Mouse (Mus musculus) heart, postnatal 4 days (tissue): ENCODE results near the gene Snapc4. TPM values are rescaled to one million over a fixed set of nuclear protein-coding genes. Genes with fewer than 3 reads are reported as not detected.

Experiments used
- DNase-seq: peaks from one replicate; pipeline ENCODE4 v3.0.0; 2021
- total RNA-seq, 2 experiments: library from RNA; stranded (reverse); gene quantifications; 2 replicates each; pipeline ENCODE4 v1.2.3; 2021

Snapc4 gene
- total RNA-seq, 2 experiments from 2014 or later: 20.8 to 21.0 TPM

GRCm38 (mm10) chr2:26313394-26313793 lies 67.1 kb downstream of the Snapc4 start:
- no peak for DNase-seq

- no peak for DNase-seq
These were observed 67.6 kb downstream of the Snapc4 start for GRCm38 (mm10) chr2:26312812-26313211.

Other genes starting within 250 kb of the Snapc4 start
- gene Lhx3, start 172.4 kb downstream of the Snapc4 start, total RNA-seq: not detected
- gene Qsox2, start 143.1 kb downstream of the Snapc4 start, total RNA-seq: 10 to 100 TPM; 11.2 to 12.1 TPM
- gene Ccdc187, start 86.1 kb downstream of the Snapc4 start, total RNA-seq: under 1 TPM; 0.81 to 0.92 TPM
- 100 to 1,000 TPM; 142 to 153 TPM for gene Gpsm1, start 65.1 kb downstream of the Snapc4 start, total RNA-seq
- 10 to 100 TPM; 16.1 to 16.6 TPM for gene Dnlz, start 28.5 kb downstream of the Snapc4 start, total RNA-seq
- under 1 TPM; 0.60 to 0.95 TPM for gene Card9, start 19.7 kb downstream of the Snapc4 start, total RNA-seq
- gene Entr1, start 8.7 kb upstream of the Snapc4 start, total RNA-seq: 10 to 100 TPM; 55.5 to 62.3 TPM
- gene Pmpca, start 8.7 kb upstream of the Snapc4 start, total RNA-seq: 100 to 1,000 TPM; 107 to 113 TPM
- 10 to 100 TPM; 13.4 to 14.3 TPM for gene Inpp5e, start 28.6 kb upstream of the Snapc4 start, total RNA-seq
- 10 to 100 TPM; 37.0 to 39.0 TPM for gene Sec16a, start 64.6 kb upstream of the Snapc4 start, total RNA-seq
- gene Notch1, start 136.0 kb upstream of the Snapc4 start, total RNA-seq: 10 to 100 TPM; 55.3 to 62.3 TPM
- 100 to 1,000 TPM; 317 to 343 TPM for gene Egfl7, start 199.4 kb upstream of the Snapc4 start, total RNA-seq
- not detected for gene Gm20532, start 206.0 kb upstream of the Snapc4 start, total RNA-seq
- 10 to 100 TPM; 23.9 to 25.4 TPM for gene Agpat2, start 223.8 kb upstream of the Snapc4 start, total RNA-seq
- 1 to 10 TPM; 6.1 to 7.0 TPM for gene Fam69b, start 247.8 kb upstream of the Snapc4 start, total RNA-seq